Mouse (Mus musculus) MN1 (cell line): ENCODE data around the gene Xpot.

Experiments used
- DNase-seq: peaks from one replicate; pipeline ENCODE4 v3.0.0-alpha.2; 2016; ENCODE audit warnings: low spot score

Xpot gene

DNA sequence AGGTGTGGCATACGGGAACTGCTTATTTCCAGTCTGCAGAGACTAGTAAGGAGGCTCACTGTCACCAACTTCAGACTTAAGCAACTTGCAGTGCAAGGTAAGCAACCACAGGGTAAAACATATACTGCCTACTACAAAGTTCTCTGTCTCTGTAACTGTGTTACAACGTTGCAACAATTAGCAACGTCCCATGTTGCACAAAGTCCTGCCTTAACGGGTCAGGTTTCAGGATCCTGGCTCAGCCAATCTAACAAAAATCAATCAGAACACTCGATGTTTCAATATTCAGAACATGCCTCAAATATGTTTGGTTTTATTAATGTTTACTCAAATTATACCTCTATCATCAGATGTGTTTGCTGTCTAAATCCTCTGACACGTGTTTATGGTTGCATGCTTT, 3.7 kb downstream of the Xpot start:
- no peak for DNase-seq

DNA sequence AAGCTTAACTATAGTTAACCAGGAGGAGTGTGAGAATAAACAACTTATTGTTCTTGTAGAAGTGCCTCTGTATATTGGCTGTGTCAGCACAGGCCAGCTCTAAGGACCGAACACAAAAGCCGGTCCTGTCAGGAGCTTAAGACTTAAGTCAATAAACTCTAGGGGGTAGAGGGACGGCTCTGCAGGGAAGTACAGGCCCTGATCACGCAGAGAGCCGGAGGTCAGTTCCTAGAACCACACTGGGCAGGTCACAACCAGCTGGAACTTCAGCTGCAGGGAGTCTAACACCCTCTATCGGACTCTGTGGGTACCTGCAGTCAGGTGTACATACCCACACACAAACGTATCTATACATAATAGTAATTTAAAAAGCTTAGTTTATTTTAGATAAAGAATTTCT, 10.2 kb downstream of the Xpot start:
- DNase-seq = no peak

DNA sequence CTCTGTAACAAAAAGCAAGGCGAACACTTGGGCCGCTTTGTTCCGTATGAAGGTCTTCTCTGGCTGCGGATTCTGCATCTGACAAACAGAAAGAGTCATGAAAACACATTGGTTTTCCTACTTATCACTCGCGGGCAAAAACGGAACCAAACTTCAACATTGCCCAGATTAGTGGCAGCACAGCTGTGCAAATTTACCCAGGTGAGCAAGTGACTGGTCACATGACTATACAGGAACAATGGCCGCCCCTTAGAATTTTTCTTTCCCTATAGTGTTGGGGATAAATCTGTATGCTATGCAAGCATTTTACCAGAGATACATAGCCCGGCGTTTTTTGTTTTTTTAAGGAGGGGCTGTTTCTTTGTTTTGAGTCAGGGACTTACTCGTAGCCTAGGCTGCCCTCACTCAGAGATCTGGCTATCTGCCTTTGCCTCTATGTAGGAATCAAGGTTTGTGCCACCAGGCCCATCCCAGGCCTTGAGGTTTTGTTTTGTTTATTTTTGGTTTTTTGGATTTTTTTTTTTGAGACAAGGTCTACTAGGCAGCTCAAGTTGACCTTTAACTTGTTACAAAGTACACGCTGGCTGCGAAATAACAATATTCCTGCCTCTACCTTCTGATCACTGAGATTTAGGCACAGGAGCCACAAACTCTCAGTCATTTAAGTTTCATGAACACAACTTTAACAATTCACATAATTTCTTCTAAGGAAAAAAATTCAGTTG, 10.8 kb downstream of the Xpot start:
- no peak for DNase-seq

DNA sequence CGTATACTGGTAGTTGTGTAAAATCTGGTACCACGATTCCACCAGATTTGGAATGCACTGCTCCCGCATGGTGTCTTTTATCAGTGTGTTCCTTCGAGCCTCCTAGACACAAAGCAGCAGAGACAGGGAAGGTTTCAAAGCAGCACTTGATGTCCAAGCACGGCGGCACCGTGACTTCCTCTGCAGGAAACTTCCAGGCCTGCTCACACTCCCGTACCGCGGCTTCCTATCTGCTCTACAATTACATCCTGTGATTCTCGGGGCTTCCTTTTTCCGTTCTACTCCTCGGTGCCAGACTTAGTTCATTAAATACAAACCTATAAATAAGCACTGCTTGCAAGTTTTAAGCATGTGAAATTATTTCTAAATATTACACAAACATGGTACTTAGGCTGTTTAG, 12.6 kb downstream of the Xpot start:
- no peak for DNase-seq

GRCm38 (mm10) chr10:121612448-121612847, 13.7 kb downstream of the Xpot start:
- DNase-seq = peak; percentile 67

DNA sequence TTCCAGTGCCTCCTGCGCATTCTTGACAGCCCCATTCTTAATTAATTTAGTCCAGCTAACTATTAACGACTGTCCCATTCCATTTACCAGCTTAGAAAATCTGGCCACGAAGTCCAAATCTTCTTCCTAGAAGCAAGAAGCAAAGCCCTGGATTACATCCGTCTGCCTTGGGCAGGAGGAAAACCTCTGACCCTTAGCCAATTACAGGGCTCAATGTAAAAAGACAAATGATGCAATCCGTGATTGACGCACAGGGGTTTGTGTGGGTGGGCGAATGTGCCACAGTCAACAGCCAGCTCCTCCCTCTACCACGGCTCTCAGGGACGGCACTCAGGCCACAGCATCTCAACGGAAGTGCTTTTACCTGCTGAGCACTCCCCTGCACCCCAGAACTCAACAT, 14.5 kb downstream of the Xpot start:
- peak; percentile 81 for DNase-seq

- no peak for DNase-seq
Measured at GRCm38 (mm10) chr10:121608177-121608576, 18.0 kb downstream of the Xpot start.

DNA sequence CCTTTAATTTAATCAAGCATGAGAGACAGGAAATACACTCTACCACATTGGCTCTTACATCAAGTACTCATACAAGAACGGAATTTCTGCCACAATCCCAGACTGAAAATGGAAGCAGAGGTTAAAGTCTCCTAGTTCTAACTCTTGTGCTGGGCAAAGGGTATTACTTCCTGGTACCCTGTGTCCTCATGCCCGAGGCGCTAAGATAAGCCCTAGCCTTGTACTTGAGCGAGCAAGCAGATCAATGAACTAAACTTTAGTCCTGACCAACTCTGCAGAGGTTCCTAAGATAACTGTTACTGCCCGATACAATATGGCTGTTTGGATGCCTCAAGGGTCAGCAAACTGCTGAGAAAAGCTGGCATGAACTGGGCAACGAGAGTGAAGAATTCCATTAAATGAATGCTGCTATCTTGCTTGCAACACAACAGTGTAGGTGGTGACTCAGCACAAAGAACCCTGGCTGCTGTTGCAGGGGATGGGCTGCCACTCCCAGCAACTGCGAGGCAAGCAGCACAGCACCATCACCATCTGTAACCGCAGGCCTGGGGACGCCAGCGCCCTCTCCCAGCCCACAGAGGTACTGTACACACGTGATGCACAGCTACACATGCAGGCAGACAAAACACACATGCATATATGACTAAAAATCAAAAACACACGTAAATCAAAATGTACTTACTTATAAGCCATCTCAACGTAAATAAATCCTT, 21.3 kb downstream of the Xpot start:
- DNase-seq = no peak

DNA sequence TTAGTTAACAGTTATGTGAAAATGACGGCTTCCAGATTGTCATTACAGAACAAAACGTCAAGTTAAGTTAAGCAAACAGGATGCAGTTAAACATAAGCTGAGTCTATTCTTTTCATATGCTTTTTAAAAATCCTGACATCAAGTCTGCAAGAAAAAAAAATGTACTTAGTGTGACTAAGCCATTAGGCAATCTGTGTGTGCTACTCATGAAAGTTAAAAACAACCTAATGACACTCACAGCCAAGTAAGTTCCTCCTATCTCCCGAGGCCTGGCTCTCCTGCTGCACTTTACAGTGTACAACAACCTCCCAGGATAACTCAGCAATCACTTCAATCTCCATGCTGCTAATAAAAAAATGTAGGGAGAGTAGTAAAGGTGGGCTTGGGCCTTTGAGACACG, 22.6 kb downstream of the Xpot start:
- no peak for DNase-seq

GRCm38 (mm10) chr10:121601272-121601671, 24.9 kb downstream of the Xpot start:
- DNase-seq = no peak

DNA sequence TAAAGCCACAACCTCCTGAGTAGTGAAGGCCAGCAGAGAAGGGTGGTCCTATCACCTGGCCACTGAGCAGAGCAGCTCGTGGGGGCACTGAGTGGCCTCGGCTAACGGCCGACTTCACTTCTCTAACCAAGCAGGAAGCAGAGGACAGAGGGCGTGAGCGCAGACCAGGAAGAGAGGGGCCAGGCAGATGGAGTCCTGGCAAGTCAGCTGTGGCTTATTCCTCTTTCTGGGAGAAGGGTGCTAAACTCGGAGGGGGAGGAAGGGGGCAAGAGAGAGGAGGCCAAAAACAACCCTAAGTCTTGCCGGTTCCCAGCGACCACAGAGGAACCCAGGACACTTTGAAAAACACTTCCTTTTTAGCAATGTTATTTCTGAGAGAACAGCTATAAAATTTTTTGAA, 29.6 kb downstream of the Xpot start:
- no peak for DNase-seq

- DNase-seq = no peak
Measured at GRCm38 (mm10) chr10:121591106-121591505, 35.0 kb downstream of the Xpot start.

DNA sequence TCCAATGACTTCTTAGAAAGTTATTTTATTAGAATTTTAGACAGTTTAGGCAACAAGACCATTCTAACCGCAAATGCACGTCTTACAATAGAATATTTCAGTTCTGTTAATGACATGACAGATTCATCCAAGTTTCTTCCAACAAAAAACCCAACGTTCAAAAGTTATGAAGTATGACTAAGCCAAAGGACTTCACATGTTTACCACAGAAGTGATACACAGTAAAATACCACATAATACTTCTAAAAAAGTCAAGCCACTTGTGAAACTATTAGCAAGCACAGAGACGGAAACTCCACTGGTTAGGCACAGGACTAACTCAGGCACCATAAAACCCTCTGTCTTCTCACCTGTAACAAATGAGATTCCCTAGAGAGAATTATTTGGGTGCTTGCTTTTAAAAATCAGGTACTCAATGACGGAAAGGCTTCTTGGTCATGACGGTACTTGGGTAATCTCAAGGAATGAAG, 38.7 kb downstream of the Xpot start:
- DNase-seq = no peak

- DNase-seq = peak; percentile 99
Measured at GRCm38 (mm10) chr10:121586675-121587370, 39.3 kb downstream of the Xpot start, which contains the start of gene Tbk1. Gene Tbk1 (minus strand): TSS chr10:121586787.

DNA sequence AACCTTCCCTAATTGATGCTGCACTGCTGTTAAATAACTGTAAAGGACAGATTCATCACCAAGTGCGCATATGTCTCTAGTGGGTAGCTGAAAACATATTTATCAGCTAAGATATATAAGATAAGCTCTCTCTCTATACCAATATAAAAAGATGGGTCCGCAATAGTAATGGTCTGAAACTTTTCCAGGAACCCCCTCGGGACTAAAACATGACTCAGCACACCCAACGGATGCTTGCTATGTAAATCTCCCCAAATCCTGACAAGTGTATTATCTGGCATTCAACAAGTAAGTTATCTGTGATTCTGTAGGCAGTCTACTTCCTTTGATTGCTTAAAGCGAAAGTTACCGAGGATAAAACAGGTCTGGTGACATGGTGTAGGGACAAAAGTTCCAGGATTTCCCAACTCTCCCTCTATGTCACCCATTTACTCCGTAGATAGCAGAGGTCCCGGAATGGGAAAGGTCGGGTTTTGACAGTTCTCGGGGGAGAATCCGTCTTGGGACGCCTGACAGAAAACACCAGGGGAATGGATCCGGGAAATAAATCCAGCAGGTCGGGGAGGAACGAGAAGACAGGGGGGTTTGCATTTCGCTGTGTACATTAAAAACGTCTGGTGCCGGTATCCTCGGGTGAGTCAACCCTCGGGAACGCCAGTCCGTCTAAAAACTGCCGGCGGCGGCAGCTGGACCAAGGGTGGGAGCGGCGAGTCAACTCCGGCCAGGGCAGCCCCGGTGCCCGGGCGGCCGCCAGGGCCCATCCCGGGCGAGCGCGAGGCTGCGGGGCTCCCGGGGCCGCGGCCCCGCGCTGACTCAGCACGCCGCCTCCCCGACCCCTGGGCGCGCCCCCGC, 40.1 kb downstream of the Xpot start:
- peak; percentile 78 for DNase-seq

DNA sequence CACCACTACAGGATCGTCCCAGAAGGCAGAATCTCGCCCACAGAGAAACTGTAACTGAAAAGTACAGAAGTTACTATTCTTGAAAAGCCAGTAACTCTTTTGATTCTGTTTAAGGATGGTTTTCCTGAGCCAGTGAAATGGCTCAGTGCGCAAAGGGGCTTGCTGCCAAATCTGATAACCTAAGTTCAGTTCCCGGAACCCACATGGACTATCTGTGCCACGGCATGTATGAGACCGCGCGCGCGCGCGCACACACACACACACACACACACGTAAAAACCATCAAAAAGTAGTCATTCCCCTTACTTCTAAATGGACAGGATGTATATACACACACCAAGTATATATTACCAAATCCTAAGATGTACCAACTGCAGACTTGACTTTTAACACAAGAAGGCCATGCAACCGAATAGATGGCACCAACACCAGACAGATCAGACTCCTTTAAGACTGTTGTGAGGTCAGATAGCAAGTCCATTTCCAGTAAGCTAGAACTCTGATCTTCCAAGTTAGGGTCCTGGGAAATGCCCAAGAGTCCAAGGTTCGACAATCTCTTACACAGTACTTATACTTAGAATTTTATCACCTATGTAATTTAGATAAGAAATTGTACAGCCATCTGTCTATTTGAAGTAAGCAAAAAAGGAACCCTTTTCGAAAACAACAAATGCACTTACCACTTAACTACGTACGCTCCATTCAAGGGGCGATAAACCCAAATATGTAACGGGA, 40.9 kb downstream of the Xpot start:
- peak; percentile 37 for DNase-seq

GRCm38 (mm10) chr10:121584033-121584432, 42.1 kb downstream of the Xpot start:
- no peak for DNase-seq

- no peak for DNase-seq
Measured at GRCm38 (mm10) chr10:121583016-121583415, 43.1 kb downstream of the Xpot start.

DNA sequence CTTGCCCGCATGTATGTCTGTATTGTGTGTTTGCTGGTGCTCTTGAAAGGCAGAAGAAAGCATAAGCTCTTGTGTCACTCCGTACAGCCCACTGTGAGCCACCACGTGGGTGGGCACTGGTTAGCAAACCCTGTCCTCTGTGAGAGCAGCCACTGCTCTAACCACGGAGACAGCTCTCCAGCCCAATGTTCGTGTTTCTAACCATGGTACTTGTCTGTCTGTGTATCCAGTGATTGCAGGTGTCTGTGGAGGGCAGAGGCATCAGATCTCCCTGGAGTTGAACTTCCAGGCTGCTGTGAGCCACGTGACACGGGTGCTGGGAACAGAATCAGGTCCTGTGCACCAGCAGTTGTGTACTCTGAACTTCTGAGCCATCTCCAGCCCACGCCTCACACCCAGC, 43.8 kb downstream of the Xpot start:
- DNase-seq = no peak

DNA sequence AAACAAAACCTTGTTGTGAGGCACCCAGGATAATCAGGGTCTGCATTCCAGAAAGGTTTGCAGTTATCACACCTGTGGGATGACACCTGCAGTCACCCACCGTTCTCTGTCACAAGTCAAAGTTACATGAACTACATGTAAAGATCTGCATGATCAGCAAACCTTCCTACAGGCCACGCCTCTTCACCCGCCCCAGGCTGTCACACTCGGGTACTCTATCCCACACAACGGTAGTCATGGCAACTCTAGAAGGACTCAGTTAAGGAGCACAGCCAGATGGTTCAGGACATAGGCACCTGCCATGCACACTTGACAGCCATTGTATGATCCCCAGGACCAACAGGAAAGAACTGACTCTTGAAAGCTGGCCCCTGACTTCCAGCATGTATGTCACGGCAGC, 44.7 kb downstream of the Xpot start:
- DNase-seq = no peak

DNA sequence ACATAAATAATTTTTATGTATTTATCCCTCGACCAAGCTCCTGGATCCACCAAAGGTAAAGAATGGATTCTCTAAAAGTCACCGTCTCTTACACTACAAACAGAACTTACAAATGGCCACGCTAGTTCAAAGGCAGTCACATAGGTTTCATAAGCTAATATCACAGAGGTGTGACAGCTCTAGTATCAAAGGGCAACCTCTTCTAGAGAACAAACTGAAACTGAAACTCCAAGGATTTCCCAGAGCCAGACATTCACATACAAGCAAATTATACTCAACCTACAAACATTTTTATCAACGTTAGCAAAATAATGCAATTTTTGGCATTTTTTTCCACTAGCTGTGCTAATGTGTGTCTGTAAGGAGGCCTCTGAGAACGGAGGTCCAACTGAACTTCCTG, 45.8 kb downstream of the Xpot start:
- DNase-seq = no peak
